Mouse (Mus musculus) midbrain, embryonic 13.5 days (tissue): ENCODE results near the gene Dcpp2. TPM values are rescaled to one million over a fixed set of nuclear protein-coding genes. Genes with fewer than 3 reads are reported as not detected.
A peak's percentile ranks its signal among the peaks of the same experiment; 100 is the strongest.
"Not testable (repeated sequence)": the region's sequence is repeated elsewhere in the genome, so short reads cannot be mapped to it uniquely, and the experiment has no call there.

ENCODE experiments used
- ATAC-seq: fragments of 200-750 bp; cut with Nextera tagmentation; 2 replicates; pipeline ENCODE4 v1.8.0; 2017; ENCODE audit warnings: mild to moderate bottlenecking, moderate TSS enrichment, moderate library complexity
- H3K27ac ChIP-seq: fragments of 300-500 bp; sonication (generic); 2 replicates; pipeline ENCODE4 v1.5.1; 2015; ENCODE audit warnings: inconsistent platforms, mild to moderate bottlenecking, moderate library complexity
- H3K27me3 ChIP-seq: fragments of 300-500 bp; sonication (generic); 2 replicates; pipeline ENCODE4 v1.6.1; 2015; ENCODE audit warnings: mild to moderate bottlenecking, inconsistent platforms
- H3K36me3 ChIP-seq: fragments of 300-500 bp; sonication (generic); 2 replicates; pipeline ENCODE4 v1.6.1; 2015; ENCODE audit warnings: mild to moderate bottlenecking, inconsistent platforms
- H3K4me1 ChIP-seq: fragments of 300-500 bp; sonication (generic); replicated peaks from 2 replicates; pipeline ENCODE4 v1.6.1; 2015; ENCODE audit warnings: inconsistent platforms
- H3K4me2 ChIP-seq: fragments of 300-500 bp; sonication (generic); replicated peaks from 2 replicates; pipeline ENCODE4 v1.6.1; 2015; ENCODE audit warnings: moderate library complexity, mild to moderate bottlenecking, inconsistent platforms
- H3K4me3 ChIP-seq: fragments of 300-500 bp; sonication (generic); replicated peaks from 2 replicates; pipeline ENCODE4 v1.5.1; 2015; ENCODE audit warnings: mild to moderate bottlenecking, inconsistent platforms
- H3K9ac ChIP-seq: fragments of 300-500 bp; sonication (generic); replicated peaks from 2 replicates; pipeline ENCODE4 v1.6.1; 2015; ENCODE audit warnings: mild to moderate bottlenecking, inconsistent platforms
- H3K9me3 ChIP-seq: fragments of 300-500 bp; sonication (generic); 2 replicates; pipeline ENCODE4 v1.6.1; 2016; ENCODE audit warnings: mild to moderate bottlenecking, inconsistent platforms
- WGBS: fragments of 180-500 bp; shearing (Covaris S2); methylation state at CpG from one replicate; pipeline ENCODE4 v1.1.7; 2015; 5-methylcytosine and 5-hydroxymethylcytosine counted together
- polyA plus RNA-seq: library from polyadenylated mRNA; unstranded; fragments of >200 nt; fragmentation: Nextera tagmentation; extraction: Ambion mirVana; gene quantifications from 2 replicates; pipeline ENCODE4 v1.2.1, GENCODE M21; 2015

The Dcpp2 gene
- polyA plus RNA-seq, 1 experiment from 2014 or later: not detected

GRCm38 (mm10) chr17:23857913-23858312, 22.8 kb upstream of the Dcpp2 start:
- WGBS: 83% methylated on average over 2 of the region's 2 CpGs
- Histone ChIP-seq H3K4me3 (no peak overlapping the region), H3K4me2 (no peak overlapping the region), H3K9ac (no peak overlapping the region), H3K9me3 (no peaks in the 10 kb centered on the region), H3K27ac (no peak overlapping the region), H3K36me3 (no peaks in the 10 kb centered on the region), H3K4me1 (no peaks in the 10 kb centered on the region), H3K27me3 (0 out of 2 replicates have a peak, but pooled peaks cover 6% of the 10 kb centered on the region)
- no peak for ATAC-seq

GRCm38 (mm10) chr17:23862926-23863325, 17.8 kb upstream of the Dcpp2 start:
- Histone ChIP-seq H3K4me1 (no peaks in the 10 kb centered on the region), H3K9me3 (no peaks in the 10 kb centered on the region), H3K4me3 (no peak overlapping the region), H3K4me2 (no peak overlapping the region), H3K36me3 (no peaks in the 10 kb centered on the region), H3K9ac (no peak overlapping the region), H3K27ac (no peak overlapping the region), H3K27me3 (0 out of 2 replicates have a peak, but pooled peaks cover 6% of the 10 kb centered on the region)
- ATAC-seq: no peak
- 84% methylated on average over 4 of the region's 4 CpGs for WGBS

GRCm38 (mm10) chr17:23867756-23868155, 12.9 kb upstream of the Dcpp2 start, which contains the start of gene Prss21:
Prss21 (plus strand) TSS chr17:23868056.
- WGBS: 81% methylated on average over 15 of the region's 15 CpGs

GRCm38 (mm10) chr17:23868513-23868912, 12.2 kb upstream of the Dcpp2 start:
- Histone ChIP-seq H3K36me3 (no peaks in the 10 kb centered on the region), H3K9me3 (no peaks in the 10 kb centered on the region), H3K4me2 (no peak overlapping the region), H3K9ac (no peak overlapping the region), H3K27me3 (no peaks in the 10 kb centered on the region), H3K4me3 (no peak overlapping the region), H3K27ac (no peak overlapping the region), H3K4me1 (no peaks in the 10 kb centered on the region)
- no peak for ATAC-seq
- 90% methylated on average over 11 of the region's 11 CpGs for WGBS

More at GRCm38 (mm10) chr17:23867756-23868155, 12.9 kb upstream of the Dcpp2 start, which contains the start of gene Prss21:
- Histone ChIP-seq H3K27ac (no peak within 1 kb of the TSS), H3K4me2 (no peak within 1 kb of the TSS), H3K4me3 (no peak within 1 kb of the TSS), H3K9me3 (no peaks in the 10 kb centered on the region), H3K9ac (no peak within 1 kb of the TSS), H3K4me1 (no peaks in the 10 kb centered on the region), H3K27me3 (no peaks in the 10 kb centered on the region), H3K36me3 (no peaks in the 10 kb centered on the region)
- ATAC-seq: no peak

GRCm38 (mm10) chr17:23873884-23874856, 6.5 kb upstream of the Dcpp2 start:
- Histone ChIP-seq H3K9me3 (no peaks in the 10 kb centered on the region), H3K4me1 (no peaks in the 10 kb centered on the region), H3K27ac (no peak overlapping the region), H3K9ac (no peak overlapping the region), H3K27me3 (no peaks in the 10 kb centered on the region), H3K4me2 (no peak overlapping the region), H3K4me3 (no peak overlapping the region), H3K36me3 (no peaks in the 10 kb centered on the region)
- ATAC-seq: peak; percentile 37; the same call in 1 of the 2 replicates
- 46% methylated on average over 8 of the region's 8 CpGs for WGBS

- ATAC-seq: peak; percentile 67; the same call in 1 of the 2 replicates
- no peak overlapping the region for H3K27ac ChIP-seq
- 54% methylated on average over 3 of the region's 3 CpGs for WGBS
These were observed 3.9 kb upstream of the Dcpp2 start for GRCm38 (mm10) chr17:23876741-23877140.

GRCm38 (mm10) chr17:23877166-23877565, 3.5 kb upstream of the Dcpp2 start:
- Histone ChIP-seq H3K27me3 (no peaks in the 10 kb centered on the region), H3K36me3 (no peaks in the 10 kb centered on the region), H3K4me1 (no peaks in the 10 kb centered on the region), H3K27ac (no peak overlapping the region), H3K4me2 (no peak overlapping the region), H3K9me3 (no peaks in the 10 kb centered on the region), H3K4me3 (no peak overlapping the region), H3K9ac (no peak overlapping the region)
- 74% methylated on average over 2 of the region's 2 CpGs for WGBS
- ATAC-seq: no peak

More at GRCm38 (mm10) chr17:23876741-23877140, 3.9 kb upstream of the Dcpp2 start:
- H3K27me3 ChIP-seq: no peaks in the 10 kb centered on the region
- no peak overlapping the region for H3K4me2 ChIP-seq
- H3K36me3 ChIP-seq: no peaks in the 10 kb centered on the region
- no peak overlapping the region for H3K9ac ChIP-seq
- H3K4me3 ChIP-seq: no peak overlapping the region
- H3K4me1 ChIP-seq: no peaks in the 10 kb centered on the region
- no peaks in the 10 kb centered on the region for H3K9me3 ChIP-seq

- not testable (repeated sequence) for H3K4me3 ChIP-seq, H3K27me3 ChIP-seq, H3K4me1 ChIP-seq, H3K27ac ChIP-seq, H3K4me2 ChIP-seq, ATAC-seq, H3K36me3 ChIP-seq, H3K9ac ChIP-seq, H3K9me3 ChIP-seq
- 67% methylated on average over 4 of the region's 4 CpGs for WGBS
These were observed 36.5 kb downstream of the Dcpp2 start, which contains the start of gene Dcpp3 for GRCm38 (mm10) chr17:23917158-23917557. Dcpp3 (plus strand) TSS chr17:23917458.

- Histone ChIP-seq H3K36me3 (no peaks in the 10 kb centered on the region), H3K4me2 (peak overlapping the region; percentile 81), H3K4me3 (peak overlapping the region; percentile 55), H3K4me1 (peaks cover 14% of the 10 kb centered on the region), H3K9me3 (no peaks in the 10 kb centered on the region), H3K27ac (peak overlapping the region; percentile 89), H3K9ac (peak overlapping the region; percentile 65), H3K27me3 (no peaks in the 10 kb centered on the region)
- under 1% methylated on average over 29 of the region's 29 CpGs for WGBS
- peak; percentile 99 for ATAC-seq
These were observed 43.9 kb downstream of the Dcpp2 start for GRCm38 (mm10) chr17:23924531-23925007.

GRCm38 (mm10) chr17:23925090-23925493, 44.4 kb downstream of the Dcpp2 start:
- H3K9ac ChIP-seq: peak overlapping the region; percentile 65
- peak overlapping the region; percentile 55 for H3K4me3 ChIP-seq
- H3K27ac ChIP-seq: peak overlapping the region; percentile 89
- peaks cover 14% of the 10 kb centered on the region for H3K4me1 ChIP-seq
- under 1% methylated on average over 14 of the region's 14 CpGs for WGBS
- H3K9me3 ChIP-seq: no peaks in the 10 kb centered on the region
- no peaks in the 10 kb centered on the region for H3K36me3 ChIP-seq
- H3K4me2 ChIP-seq: peak overlapping the region; percentile 81
- H3K27me3 ChIP-seq: no peaks in the 10 kb centered on the region
- ATAC-seq: peak; percentile 87

- Histone ChIP-seq H3K4me1 (no peaks in the 10 kb centered on the region), H3K9me3 (no peaks in the 10 kb centered on the region), H3K27me3 (no peaks in the 10 kb centered on the region), H3K4me3 (no peak overlapping the region), H3K36me3 (no peaks in the 10 kb centered on the region), H3K4me2 (no peak overlapping the region), H3K27ac (no peak overlapping the region), H3K9ac (no peak overlapping the region)
- WGBS: 94% methylated on average over 5 of the region's 5 CpGs
- ATAC-seq: no peak
These were observed 50.5 kb downstream of the Dcpp2 start for GRCm38 (mm10) chr17:23931157-23931556.

GRCm38 (mm10) chr17:23941372-23941771, 60.7 kb downstream of the Dcpp2 start, which contains the start of gene Sbp:
Sbp (plus strand) TSS chr17:23941672.
- no peak within 1 kb of the TSS for H3K4me2 ChIP-seq
- H3K36me3 ChIP-seq: no peaks in the 10 kb centered on the region
- H3K4me1 ChIP-seq: no peaks in the 10 kb centered on the region
- no peak within 1 kb of the TSS for H3K4me3 ChIP-seq
- no peak within 1 kb of the TSS for H3K9ac ChIP-seq
- no peak for ATAC-seq
- no peaks in the 10 kb centered on the region for H3K9me3 ChIP-seq
- H3K27me3 ChIP-seq: peaks cover 6% of the 10 kb centered on the region; the same call in 1 of the 2 replicates
- no peak within 1 kb of the TSS for H3K27ac ChIP-seq
